Mouse (Mus musculus): ENCODE data around the gene Ace2. TPM values are rescaled to one million over a fixed set of nuclear protein-coding genes. Genes with fewer than 3 reads are reported as not detected.

Ace2 gene
- polyA plus RNA-seq, 1 experiment from 2014 or later = 0.68 TPM

DNA sequence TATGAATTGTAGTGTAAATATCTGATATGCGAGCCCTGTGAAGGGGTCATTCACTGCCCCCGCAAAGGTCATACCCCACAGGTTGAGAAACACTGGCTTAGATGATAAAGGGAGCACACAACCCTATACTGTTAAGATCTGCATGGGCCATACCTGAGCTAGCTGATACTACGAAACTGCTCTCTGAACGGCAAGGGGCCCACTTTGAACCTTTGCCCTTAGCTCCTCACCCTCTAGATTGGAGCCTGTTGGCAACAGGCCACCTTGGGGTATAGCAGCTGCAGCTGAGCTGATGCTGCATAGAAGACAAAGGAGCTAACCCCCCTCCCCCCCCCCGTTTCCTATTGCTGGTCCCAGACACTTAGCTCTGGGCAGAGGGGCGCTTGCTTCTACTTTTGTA, 36.5 kb upstream of the Ace2 start:
- Histone ChIP-seq H3K4me1 (ENCODE audit: insufficient read depth) (no peaks in the 10 kb centered on the region), H3K36me3 (ENCODE audit: insufficient read depth) (no peaks in the 10 kb centered on the region), H3K27me3 (ENCODE audit: insufficient read depth, low read length) (no peaks in the 10 kb centered on the region), H3K9me3 (ENCODE audit: low read depth, low read length) (no peaks in the 10 kb centered on the region), H3K9ac (no peak overlapping the region), H3K4me3 (ENCODE audit: low read depth, low read length) (no peak overlapping the region), H3K27ac (ENCODE audit: low read depth) (no peak overlapping the region), H3K4me2 (no peak overlapping the region)
- DNase-seq (no peak), ATAC-seq (ENCODE audit: insufficient read depth) (no peak)
- no peak for TF ChIP-seq CTCF (IDR thresholded peaks at IDR 0.05; ENCODE audit: low read depth)
- WGBS = 52% methylated on average over 6 of the region's 6 CpGs

- Histone ChIP-seq H3K27me3 (ENCODE audit: insufficient read depth, low read length) (no peaks in the 10 kb centered on the region), H3K9me3 (ENCODE audit: low read depth, low read length) (no peaks in the 10 kb centered on the region), H3K4me3 (ENCODE audit: low read depth, low read length) (no peak overlapping the region), H3K36me3 (ENCODE audit: insufficient read depth) (no peaks in the 10 kb centered on the region), H3K4me2 (no peak overlapping the region), H3K27ac (ENCODE audit: low read depth) (no peak overlapping the region), H3K4me1 (ENCODE audit: insufficient read depth) (no peaks in the 10 kb centered on the region), H3K9ac (no peak overlapping the region)
- no peak for ATAC-seq (ENCODE audit: insufficient read depth)
- no peak for DNase-seq
- TF ChIP-seq CTCF (IDR thresholded peaks at IDR 0.05; ENCODE audit: low read depth) = no peak
- WGBS = 69% methylated on average over 3 of the region's 3 CpGs
Measured at GRCm38 (mm10) chrX:164111146-164111545, 28.0 kb upstream of the Ace2 start.

GRCm38 (mm10) chrX:164113744-164114143, 25.4 kb upstream of the Ace2 start:
- DNase-seq (no peak), ATAC-seq (ENCODE audit: insufficient read depth) (no peak)
- Histone ChIP-seq H3K4me3 (ENCODE audit: low read depth, low read length) (no peak overlapping the region), H3K9me3 (ENCODE audit: low read depth, low read length) (no peaks in the 10 kb centered on the region), H3K27me3 (ENCODE audit: insufficient read depth, low read length) (no peaks in the 10 kb centered on the region), H3K9ac (no peak overlapping the region), H3K4me1 (ENCODE audit: insufficient read depth) (no peaks in the 10 kb centered on the region), H3K27ac (ENCODE audit: low read depth) (no peak overlapping the region), H3K36me3 (ENCODE audit: insufficient read depth) (no peaks in the 10 kb centered on the region), H3K4me2 (no peak overlapping the region)
- 76% methylated on average over 6 of the region's 6 CpGs for WGBS
- TF ChIP-seq CTCF (IDR thresholded peaks at IDR 0.05; ENCODE audit: low read depth) = no peak

DNA sequence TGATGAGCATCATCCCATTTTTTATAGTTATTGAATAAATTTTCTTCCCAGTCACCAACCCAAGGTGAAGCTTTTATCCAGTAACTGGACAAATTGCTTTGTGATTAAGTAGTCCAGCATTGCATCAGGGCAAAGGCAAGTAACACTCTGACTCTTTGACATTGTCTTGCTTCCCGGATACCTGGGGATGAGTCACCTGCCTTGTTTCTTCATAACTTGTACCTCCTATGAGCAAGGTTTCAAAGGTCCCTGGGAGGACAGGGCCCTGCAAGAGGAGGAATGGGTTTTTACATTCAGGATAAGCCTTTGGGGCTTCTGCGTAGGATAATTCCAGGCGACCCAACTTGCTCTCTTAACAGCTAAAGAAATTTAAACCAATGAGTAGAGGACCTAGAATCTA, 15.2 kb upstream of the Ace2 start:
- H3K4me1 ChIP-seq (ENCODE audit: insufficient read depth) = no peaks in the 10 kb centered on the region
- H3K27ac ChIP-seq (ENCODE audit: low read depth) = no peak overlapping the region
- H3K4me3 ChIP-seq (ENCODE audit: low read depth, low read length) = no peak overlapping the region
- DNase-seq = no peak
- no peaks in the 10 kb centered on the region for H3K36me3 ChIP-seq (ENCODE audit: insufficient read depth)
- ATAC-seq (ENCODE audit: insufficient read depth) = no peak
- H3K4me2 ChIP-seq = no peak overlapping the region
- no peaks in the 10 kb centered on the region for H3K9me3 ChIP-seq (ENCODE audit: low read depth, low read length)
- 83% methylated on average over 3 of the region's 3 CpGs for WGBS
- TF ChIP-seq CTCF (IDR thresholded peaks at IDR 0.05; ENCODE audit: low read depth) = no peak
- no peaks in the 10 kb centered on the region for H3K27me3 ChIP-seq (ENCODE audit: insufficient read depth, low read length)
- H3K9ac ChIP-seq = no peak overlapping the region

GRCm38 (mm10) chrX:164133531-164133930, 5.6 kb upstream of the Ace2 start:
- ATAC-seq (ENCODE audit: insufficient read depth) (no peak), DNase-seq (no peak)
- TF ChIP-seq CTCF (IDR thresholded peaks at IDR 0.05; ENCODE audit: low read depth) = no peak
- no peak overlapping the region for H3K4me3 ChIP-seq (ENCODE audit: low read depth, low read length)
- H3K36me3 ChIP-seq (ENCODE audit: insufficient read depth) = no peaks in the 10 kb centered on the region
- H3K4me2 ChIP-seq = no peak overlapping the region
- H3K9me3 ChIP-seq (ENCODE audit: low read depth, low read length) = no peaks in the 10 kb centered on the region
- WGBS = 84% methylated on average over 3 of the region's 3 CpGs
- no peaks in the 10 kb centered on the region for H3K4me1 ChIP-seq (ENCODE audit: insufficient read depth)
- no peaks in the 10 kb centered on the region for H3K27me3 ChIP-seq (ENCODE audit: insufficient read depth, low read length)
- H3K27ac ChIP-seq (ENCODE audit: low read depth) = no peak overlapping the region
- H3K9ac ChIP-seq = no peak overlapping the region

- no peak for TF ChIP-seq CTCF (IDR thresholded peaks at IDR 0.05; ENCODE audit: low read depth)
- H3K27ac ChIP-seq (ENCODE audit: low read depth) = no peak overlapping the region
- 82% methylated on average over 4 of the region's 4 CpGs for WGBS
- H3K9me3 ChIP-seq (ENCODE audit: low read depth, low read length) = no peaks in the 10 kb centered on the region
- no peak for DNase-seq
- no peaks in the 10 kb centered on the region for H3K4me1 ChIP-seq (ENCODE audit: insufficient read depth)
- no peaks in the 10 kb centered on the region for H3K36me3 ChIP-seq (ENCODE audit: insufficient read depth)
- H3K27me3 ChIP-seq (ENCODE audit: insufficient read depth, low read length) = no peaks in the 10 kb centered on the region
- H3K9ac ChIP-seq = no peak overlapping the region
- H3K4me3 ChIP-seq (ENCODE audit: low read depth, low read length) = no peak overlapping the region
- no peak for ATAC-seq (ENCODE audit: insufficient read depth)
- no peak overlapping the region for H3K4me2 ChIP-seq
Measured at GRCm38 (mm10) chrX:164135304-164135818, 3.8 kb upstream of the Ace2 start.

- Histone ChIP-seq H3K4me2 (no peak overlapping the region), H3K9me3 (ENCODE audit: low read depth, low read length) (no peaks in the 10 kb centered on the region), H3K27me3 (ENCODE audit: insufficient read depth, low read length) (no peaks in the 10 kb centered on the region), H3K4me1 (ENCODE audit: insufficient read depth) (no peaks in the 10 kb centered on the region), H3K4me3 (ENCODE audit: low read depth, low read length) (no peak overlapping the region), H3K9ac (no peak overlapping the region), H3K27ac (ENCODE audit: low read depth) (no peak overlapping the region), H3K36me3 (ENCODE audit: insufficient read depth) (no peaks in the 10 kb centered on the region)
- TF ChIP-seq CTCF (IDR thresholded peaks at IDR 0.05; ENCODE audit: low read depth) = no peak
- DNase-seq (no peak), ATAC-seq (ENCODE audit: insufficient read depth) (no peak)
- WGBS = 60% methylated on average over 6 of the region's 6 CpGs
Measured at GRCm38 (mm10) chrX:164145463-164146250, 6.5 kb downstream of the Ace2 start.

Data from lung, embryonic 14.5 days (tissue).